Mouse (Mus musculus): ENCODE measurements around the gene Hoxa9. TPM values are rescaled to one million over a fixed set of nuclear protein-coding genes. Genes with fewer than 3 reads are reported as not detected.

The Hoxa9 gene
- total and polyA plus RNA-seq, 2 experiments from 2014 or later: 0.19 TPM; not detected in 1

- Histone ChIP-seq H3K4me2 (ENCODE audit: low read depth, low read length) (peak overlapping the region; percentile 49), H3K4me3 (ENCODE audit: low read depth, low read length) (peak overlapping the region; percentile 33), H3K36me3 (replicated peaks; ENCODE audit: control insufficient read depth, insufficient read depth, low read length) (no peaks in the 10 kb centered on the region), H3K4me1 (ENCODE audit: control insufficient read depth, insufficient read depth) (no peaks in the 10 kb centered on the region), H3K9ac (replicated peaks; ENCODE audit: low read depth, low read length) (no peak overlapping the region), H3K27ac (ENCODE audit: low read depth) (no peak overlapping the region), H3K27me3 (ENCODE audit: control insufficient read depth, insufficient read depth, low read length) (peaks cover 99% of the 10 kb centered on the region), H3K9me3 (replicated peaks; ENCODE audit: control insufficient read depth, low read length) (no peaks in the 10 kb centered on the region)
- WGBS: 13% methylated on average over 17 of the region's 18 CpGs
- TF ChIP-seq EP300 (IDR thresholded peaks at IDR 0.05; ENCODE audit: low read depth): no peak
- ATAC-seq (ENCODE audit: insufficient read depth, low read depth) (no peak), DNase-seq (ENCODE audit: low spot score) (no peak)
Measured at GRCm38 (mm10) chr6:52208868-52209684, 21.8 kb downstream of the Hoxa9 start.

- WGBS: 3% methylated on average over 47 of the region's 47 CpGs
- no peak within 1 kb of the TSS for H3K9ac ChIP-seq (replicated peaks; ENCODE audit: low read depth, low read length)
- ATAC-seq (ENCODE audit: insufficient read depth, low read depth) (no peak), DNase-seq (ENCODE audit: low spot score) (no peak)
- no peak for TF ChIP-seq CTCF (IDR thresholded peaks at IDR 0.05; ENCODE audit: low read depth)
- TF ChIP-seq EP300 (IDR thresholded peaks at IDR 0.05; ENCODE audit: low read depth): no peak
- peaks cover 99% of the 10 kb centered on the region for H3K27me3 ChIP-seq (ENCODE audit: control insufficient read depth, insufficient read depth, low read length)
- no peak within 1 kb of the TSS for H3K27ac ChIP-seq (ENCODE audit: low read depth)
- H3K4me3 ChIP-seq (ENCODE audit: low read depth, low read length): peak within 1 kb of the TSS; percentile 33
- no peaks in the 10 kb centered on the region for H3K9me3 ChIP-seq (replicated peaks; ENCODE audit: control insufficient read depth, low read length)
- no peaks in the 10 kb centered on the region for H3K4me1 ChIP-seq (ENCODE audit: control insufficient read depth, insufficient read depth)
- peak within 1 kb of the TSS; percentile 49 for H3K4me2 ChIP-seq (ENCODE audit: low read depth, low read length)
- H3K36me3 ChIP-seq (replicated peaks; ENCODE audit: control insufficient read depth, insufficient read depth, low read length): no peaks in the 10 kb centered on the region
Measured at GRCm38 (mm10) chr6:52208072-52208867, 22.6 kb downstream of the Hoxa9 start, which contains the start of gene Hoxa6. Gene Hoxa6, minus strand, starts transcription at chr6:52208722.

- Histone ChIP-seq H3K4me2 (ENCODE audit: low read depth, low read length) (no peak overlapping the region), H3K36me3 (replicated peaks; ENCODE audit: control insufficient read depth, insufficient read depth, low read length) (no peaks in the 10 kb centered on the region), H3K27ac (ENCODE audit: low read depth) (no peak overlapping the region), H3K4me1 (ENCODE audit: control insufficient read depth, insufficient read depth) (no peaks in the 10 kb centered on the region), H3K4me3 (ENCODE audit: low read depth, low read length) (no peak overlapping the region), H3K9ac (replicated peaks; ENCODE audit: low read depth, low read length) (no peak overlapping the region), H3K9me3 (replicated peaks; ENCODE audit: control insufficient read depth, low read length) (no peaks in the 10 kb centered on the region), H3K27me3 (ENCODE audit: control insufficient read depth, insufficient read depth, low read length) (peaks cover 99% of the 10 kb centered on the region)
- ATAC-seq (ENCODE audit: insufficient read depth, low read depth) (no peak), DNase-seq (ENCODE audit: low spot score) (no peak)
- TF ChIP-seq CTCF (IDR thresholded peaks at IDR 0.05; ENCODE audit: low read depth) (no peak), EP300 (IDR thresholded peaks at IDR 0.05; ENCODE audit: low read depth) (no peak)
Measured at GRCm38 (mm10) chr6:52207684-52207976, 23.3 kb downstream of the Hoxa9 start.

GRCm38 (mm10) chr6:52206882-52207683 is 23.8 kb downstream of the Hoxa9 start:
- H3K4me1 ChIP-seq (ENCODE audit: control insufficient read depth, insufficient read depth): no peaks in the 10 kb centered on the region
- H3K36me3 ChIP-seq (replicated peaks; ENCODE audit: control insufficient read depth, insufficient read depth, low read length): no peaks in the 10 kb centered on the region
- TF ChIP-seq CTCF (IDR thresholded peaks at IDR 0.05; ENCODE audit: low read depth) (no peak), EP300 (IDR thresholded peaks at IDR 0.05; ENCODE audit: low read depth) (no peak)
- no peaks in the 10 kb centered on the region for H3K9me3 ChIP-seq (replicated peaks; ENCODE audit: control insufficient read depth, low read length)
- peaks cover 99% of the 10 kb centered on the region for H3K27me3 ChIP-seq (ENCODE audit: control insufficient read depth, insufficient read depth, low read length)
- H3K4me2 ChIP-seq (ENCODE audit: low read depth, low read length): no peak overlapping the region
- H3K4me3 ChIP-seq (ENCODE audit: low read depth, low read length): no peak overlapping the region
- no peak overlapping the region for H3K9ac ChIP-seq (replicated peaks; ENCODE audit: low read depth, low read length)
- ATAC-seq (ENCODE audit: insufficient read depth, low read depth) (no peak), DNase-seq (ENCODE audit: low spot score) (no peak)
- no peak overlapping the region for H3K27ac ChIP-seq (ENCODE audit: low read depth)
- WGBS: 13% methylated on average over 4 of the region's 4 CpGs

Measured in heart, postnatal 0 days (tissue).